Mouse (Mus musculus) midbrain, embryonic 13.5 days (tissue): ENCODE measurements at regions not wholly inside any gene's neighbourhood (a gene's known extent, or its start where the extent isn't known, plus 50 kb on each side); places are given as distances from the start of the nearest gene placed in this dataset.

Experiments
- ATAC-seq: fragments of 200-750 bp; cut with Nextera tagmentation; 2 replicates; pipeline ENCODE4 v1.8.0; 2017; ENCODE audit warnings: mild to moderate bottlenecking, moderate TSS enrichment, moderate library complexity
- H3K27ac ChIP-seq: fragments of 300-500 bp; sonication (generic); 2 replicates; pipeline ENCODE4 v1.5.1; 2015; ENCODE audit warnings: inconsistent platforms, mild to moderate bottlenecking, moderate library complexity
- H3K27me3 ChIP-seq: fragments of 300-500 bp; sonication (generic); 2 replicates; pipeline ENCODE4 v1.6.1; 2015; ENCODE audit warnings: mild to moderate bottlenecking, inconsistent platforms
- H3K36me3 ChIP-seq: fragments of 300-500 bp; sonication (generic); 2 replicates; pipeline ENCODE4 v1.6.1; 2015; ENCODE audit warnings: mild to moderate bottlenecking, inconsistent platforms
- H3K4me1 ChIP-seq: fragments of 300-500 bp; sonication (generic); replicated peaks from 2 replicates; pipeline ENCODE4 v1.6.1; 2015; ENCODE audit warnings: inconsistent platforms
- H3K4me2 ChIP-seq: fragments of 300-500 bp; sonication (generic); replicated peaks from 2 replicates; pipeline ENCODE4 v1.6.1; 2015; ENCODE audit warnings: moderate library complexity, mild to moderate bottlenecking, inconsistent platforms
- H3K4me3 ChIP-seq: fragments of 300-500 bp; sonication (generic); replicated peaks from 2 replicates; pipeline ENCODE4 v1.5.1; 2015; ENCODE audit warnings: mild to moderate bottlenecking, inconsistent platforms
- H3K9ac ChIP-seq: fragments of 300-500 bp; sonication (generic); replicated peaks from 2 replicates; pipeline ENCODE4 v1.6.1; 2015; ENCODE audit warnings: mild to moderate bottlenecking, inconsistent platforms
- H3K9me3 ChIP-seq: fragments of 300-500 bp; sonication (generic); 2 replicates; pipeline ENCODE4 v1.6.1; 2016; ENCODE audit warnings: mild to moderate bottlenecking, inconsistent platforms
- WGBS: fragments of 180-500 bp; shearing (Covaris S2); methylation state at CpG from one replicate; pipeline ENCODE4 v1.1.7; 2015; 5-methylcytosine and 5-hydroxymethylcytosine counted together

- no peak overlapping the region for H3K4me3 ChIP-seq
- H3K4me2 ChIP-seq = no peak overlapping the region
- H3K36me3 ChIP-seq = no peaks in the 10 kb centered on the region
- H3K9ac ChIP-seq = no peak overlapping the region
- no peak for ATAC-seq
- H3K27me3 ChIP-seq = no peaks in the 10 kb centered on the region
- H3K27ac ChIP-seq = no peak overlapping the region
- H3K9me3 ChIP-seq = no peaks in the 10 kb centered on the region
- H3K4me1 ChIP-seq = no peaks in the 10 kb centered on the region
These were observed 1032.0 kb upstream of the Ppp6c start for GRCm38 (mm10) chr2:40258207-40258606.

GRCm38 (mm10) chr2:40249639-40250332 lies 1023.5 kb upstream of the Ppp6c start:
- no peaks in the 10 kb centered on the region for H3K36me3 ChIP-seq
- no peaks in the 10 kb centered on the region for H3K27me3 ChIP-seq
- ATAC-seq = no peak
- no peak overlapping the region for H3K27ac ChIP-seq
- 37% methylated on average over 1 of the region's 1 CpGs for WGBS
- no peaks in the 10 kb centered on the region for H3K4me1 ChIP-seq
- no peaks in the 10 kb centered on the region for H3K9me3 ChIP-seq
- no peak overlapping the region for H3K4me3 ChIP-seq
- H3K4me2 ChIP-seq = no peak overlapping the region
- H3K9ac ChIP-seq = no peak overlapping the region

- Histone ChIP-seq H3K4me2 (no peak overlapping the region), H3K36me3 (no peaks in the 10 kb centered on the region), H3K27ac (no peak overlapping the region), H3K4me3 (no peak overlapping the region), H3K9ac (no peak overlapping the region), H3K27me3 (no peaks in the 10 kb centered on the region), H3K4me1 (no peaks in the 10 kb centered on the region), H3K9me3 (no peaks in the 10 kb centered on the region)
- WGBS = 79% methylated on average over 1 of the region's 1 CpGs
- no peak for ATAC-seq
These were observed 997.5 kb upstream of the Ppp6c start for GRCm38 (mm10) chr2:40223708-40224107.

GRCm38 (mm10) chr2:40223259-40223658 lies 997.0 kb upstream of the Ppp6c start:
- no peak overlapping the region for H3K4me2 ChIP-seq
- H3K27ac ChIP-seq = no peak overlapping the region
- no peaks in the 10 kb centered on the region for H3K9me3 ChIP-seq
- no peaks in the 10 kb centered on the region for H3K27me3 ChIP-seq
- no peaks in the 10 kb centered on the region for H3K36me3 ChIP-seq
- H3K4me3 ChIP-seq = no peak overlapping the region
- H3K4me1 ChIP-seq = no peaks in the 10 kb centered on the region
- no peak overlapping the region for H3K9ac ChIP-seq
- peak; percentile 48; the same call in 1 of the 2 replicates for ATAC-seq
